Mouse (Mus musculus) heart, adult 18-20 months (tissue): ENCODE results near the gene Rerg. TPM values are rescaled to one million over a fixed set of nuclear protein-coding genes. Genes with fewer than 3 reads are reported as not detected.

ENCODE experiments used
- total RNA-seq, 2 experiments: library from RNA; stranded (reverse); gene quantifications; 2 replicates each; pipeline ENCODE4 v1.2.3; 2021

The Rerg gene
- total RNA-seq, 2 experiments from 2014 or later: 3.1 to 3.8 TPM

Other genes with a start within 250 kb of the Rerg start
- gene Erp27, start 248.3 kb downstream of the Rerg start, total RNA-seq: not detected
- not detected for gene Pde6h, start 246.7 kb downstream of the Rerg start, total RNA-seq
- 10 to 100 TPM; 22.8 to 39.0 TPM for gene Arhgdib, start 228.6 kb downstream of the Rerg start, total RNA-seq
- gene Ptpro, start 81.8 kb upstream of the Rerg start, total RNA-seq: 1 to 10 TPM; 1.6 TPM